Mouse (Mus musculus): ENCODE data around the gene Adcy5.

Gene Adcy5

GRCm38 (mm10) chr16:35206426-35206825, 51.7 kb downstream of the Adcy5 start:
- DNase-seq (ENCODE audit: low read depth), result no peak

DNA sequence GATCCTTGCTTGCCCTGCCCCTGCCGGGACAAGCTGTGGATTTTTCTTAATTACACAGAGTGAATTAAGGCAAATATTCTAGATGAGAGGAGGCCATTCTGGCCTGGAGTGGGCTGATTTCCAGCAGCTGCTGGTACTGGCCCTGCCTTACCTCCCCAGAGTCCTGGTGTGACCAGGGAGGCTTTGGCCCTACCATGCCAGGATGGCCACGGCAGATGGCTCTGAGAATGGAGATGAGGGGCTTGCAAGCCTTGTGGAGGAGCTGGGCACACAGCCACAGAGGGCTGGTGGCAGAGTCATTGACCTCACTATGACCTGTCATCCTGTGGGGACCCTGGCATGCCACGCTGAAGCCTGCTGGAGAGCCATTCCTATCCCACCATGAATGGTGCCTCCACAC, 54.1 kb downstream of the Adcy5 start:
- DNase-seq (ENCODE audit: low read depth), result no peak

DNA sequence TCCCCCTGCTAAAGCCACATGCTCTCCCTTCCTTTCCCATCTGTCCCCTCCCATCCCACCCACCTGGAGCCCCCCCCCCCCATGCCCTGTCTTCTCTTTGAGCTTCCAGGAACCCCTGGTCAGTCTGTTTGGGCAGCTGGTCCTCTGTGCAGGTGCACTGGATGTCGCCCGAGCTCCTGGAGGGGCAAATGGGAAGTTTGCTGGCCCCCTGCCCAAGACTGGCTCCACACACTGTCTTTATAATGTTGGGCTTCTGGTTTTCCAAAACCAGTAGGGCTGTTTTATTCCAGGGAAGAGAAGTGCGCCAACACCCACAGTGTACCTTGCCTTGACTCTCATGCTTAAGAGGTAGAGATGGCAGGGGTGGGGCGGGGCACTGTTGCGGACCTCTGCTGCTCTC, 55.1 kb downstream of the Adcy5 start:
- no peak for DNase-seq (ENCODE audit: low read depth)

GRCm38 (mm10) chr16:35215047-35215446, 60.4 kb downstream of the Adcy5 start:
- no peak for DNase-seq (ENCODE audit: low read depth)

- no peak for DNase-seq (ENCODE audit: low read depth)
Measured at GRCm38 (mm10) chr16:35215498-35215897, 60.8 kb downstream of the Adcy5 start.

DNA sequence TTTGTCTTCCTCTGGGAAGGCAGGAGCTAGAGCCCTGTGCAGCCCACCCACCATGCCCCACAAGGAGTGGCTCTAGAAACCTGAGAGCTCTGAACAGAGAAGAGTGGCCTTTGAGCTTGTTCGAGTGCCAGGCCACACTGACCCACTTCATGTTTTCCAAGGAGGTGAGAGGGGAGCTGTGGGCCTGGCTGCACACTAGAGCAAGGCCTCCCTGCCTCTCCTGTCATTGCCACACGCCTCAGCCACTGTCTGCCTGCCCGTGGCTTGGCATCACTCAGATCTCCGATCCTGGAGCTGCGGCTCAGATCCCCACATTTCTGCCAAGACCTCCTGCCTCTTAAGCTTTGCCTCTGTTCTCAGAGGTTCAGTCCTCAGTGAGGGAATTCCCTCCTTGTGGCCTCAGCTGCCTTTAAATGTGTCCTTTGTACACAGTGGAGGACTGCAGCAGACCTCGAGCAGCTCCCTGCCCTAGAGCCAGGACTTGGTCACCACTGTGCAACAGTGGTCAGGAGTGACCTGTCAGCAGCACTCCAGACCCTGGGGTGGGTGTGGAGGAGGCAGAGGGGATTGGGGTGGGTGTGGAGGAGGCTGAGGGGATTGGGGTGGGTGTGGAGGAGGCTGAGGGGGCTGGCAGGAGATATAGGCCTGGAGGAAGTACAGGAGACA, 62.3 kb downstream of the Adcy5 start:
- DNase-seq (ENCODE audit: low read depth), result no peak

DNA sequence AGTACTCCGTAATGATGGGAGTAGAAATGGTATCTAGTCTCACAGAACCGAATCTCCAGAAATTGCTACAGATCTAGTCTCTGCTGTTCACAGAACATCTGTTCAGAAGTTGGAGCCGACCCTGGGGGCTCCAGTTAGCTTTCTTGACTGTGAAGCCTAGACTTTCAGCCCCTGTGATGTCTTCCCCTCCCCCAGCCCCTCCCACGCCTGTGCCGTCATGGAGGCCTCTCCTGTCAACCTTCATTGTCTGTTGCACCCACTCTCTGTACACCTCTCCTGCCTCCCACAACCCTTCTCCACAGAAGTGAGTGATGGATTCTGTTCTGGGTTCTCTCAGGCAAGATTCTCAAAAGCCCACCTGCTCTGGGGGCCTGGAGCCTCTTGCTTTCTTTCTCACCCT, 65.7 kb downstream of the Adcy5 start:
- no peak for DNase-seq (ENCODE audit: low read depth)

GRCm38 (mm10) chr16:35221581-35221980, 66.9 kb downstream of the Adcy5 start:
- DNase-seq (ENCODE audit: low read depth), result no peak

DNA sequence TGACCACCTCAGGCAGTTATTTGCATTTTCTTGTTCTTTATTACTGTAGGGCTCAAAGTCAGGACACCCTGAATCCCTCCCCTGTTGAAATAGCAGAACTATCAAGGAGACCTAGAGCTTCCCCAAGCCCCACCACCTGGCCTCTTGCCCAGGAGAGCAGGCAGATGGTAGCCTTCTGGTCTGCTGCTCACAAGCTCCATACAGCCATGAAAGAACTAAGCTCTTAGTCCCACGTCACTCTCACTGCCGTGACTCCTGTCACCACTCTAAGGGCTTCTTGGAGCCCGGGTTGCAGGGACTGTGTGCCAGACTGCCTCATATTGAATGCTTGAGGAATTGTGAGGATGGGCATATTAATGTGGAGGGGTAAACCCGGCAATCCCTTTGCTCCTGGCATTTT, 69.3 kb downstream of the Adcy5 start:
- no peak for DNase-seq (ENCODE audit: low read depth)

GRCm38 (mm10) chr16:35224716-35225115, 70.0 kb downstream of the Adcy5 start:
- DNase-seq (ENCODE audit: low read depth), result no peak

GRCm38 (mm10) chr16:35229582-35229981, 74.9 kb downstream of the Adcy5 start:
- DNase-seq (ENCODE audit: low read depth), result no peak

DNA sequence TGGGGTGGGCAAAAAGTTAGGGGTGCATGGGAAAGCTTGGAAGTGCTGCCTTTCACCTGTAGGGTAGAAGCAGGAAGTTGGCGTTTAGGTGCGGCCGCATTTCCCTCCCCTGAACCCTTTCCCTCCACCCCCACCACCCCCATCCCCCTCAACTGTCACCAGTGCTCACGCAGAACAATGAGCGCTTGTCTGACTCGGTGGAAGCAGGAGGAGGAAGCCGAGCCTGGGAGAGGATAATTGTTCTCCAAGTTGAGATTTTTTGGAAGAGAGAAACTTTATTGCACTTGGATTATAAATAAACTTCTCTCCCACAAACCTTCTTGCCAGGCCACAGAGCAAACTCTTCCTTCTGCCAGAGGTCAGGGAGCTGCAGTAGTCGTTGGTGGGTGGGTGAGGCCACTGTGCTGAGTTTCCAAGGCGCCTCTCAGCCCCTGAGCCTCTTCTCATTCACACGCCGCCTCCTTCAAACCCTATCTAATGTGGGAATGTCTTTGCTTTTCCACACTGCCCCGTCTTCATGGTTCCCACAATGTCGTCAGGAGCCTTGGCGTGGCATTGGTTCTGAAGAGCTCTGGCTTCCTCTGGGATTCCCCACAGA, 77.6 kb downstream of the Adcy5 start:
- no peak for DNase-seq (ENCODE audit: low read depth)

DNA sequence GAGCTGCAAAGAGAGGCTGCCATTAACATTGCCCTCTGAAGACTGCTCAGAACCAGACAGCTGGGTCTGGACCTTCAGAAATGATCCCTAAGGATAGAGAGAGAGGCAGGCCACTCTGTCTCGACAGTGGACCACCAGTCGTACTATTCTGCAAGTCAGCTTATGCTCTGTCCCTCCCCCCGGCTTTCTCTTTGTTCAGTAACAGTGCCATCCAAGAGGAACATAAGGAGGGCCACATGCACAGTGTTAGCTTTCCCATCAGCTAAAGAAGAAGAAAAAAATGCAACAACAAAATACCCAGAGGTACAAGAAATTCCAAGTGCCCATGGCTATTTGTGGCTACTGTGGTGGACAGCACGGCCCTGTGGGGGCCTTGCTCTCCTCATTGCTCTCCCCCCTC, 78.7 kb downstream of the Adcy5 start:
- no peak for DNase-seq (ENCODE audit: low read depth)

- DNase-seq (ENCODE audit: low read depth), result no peak
Measured at GRCm38 (mm10) chr16:35237091-35237490, 82.4 kb downstream of the Adcy5 start.

DNA sequence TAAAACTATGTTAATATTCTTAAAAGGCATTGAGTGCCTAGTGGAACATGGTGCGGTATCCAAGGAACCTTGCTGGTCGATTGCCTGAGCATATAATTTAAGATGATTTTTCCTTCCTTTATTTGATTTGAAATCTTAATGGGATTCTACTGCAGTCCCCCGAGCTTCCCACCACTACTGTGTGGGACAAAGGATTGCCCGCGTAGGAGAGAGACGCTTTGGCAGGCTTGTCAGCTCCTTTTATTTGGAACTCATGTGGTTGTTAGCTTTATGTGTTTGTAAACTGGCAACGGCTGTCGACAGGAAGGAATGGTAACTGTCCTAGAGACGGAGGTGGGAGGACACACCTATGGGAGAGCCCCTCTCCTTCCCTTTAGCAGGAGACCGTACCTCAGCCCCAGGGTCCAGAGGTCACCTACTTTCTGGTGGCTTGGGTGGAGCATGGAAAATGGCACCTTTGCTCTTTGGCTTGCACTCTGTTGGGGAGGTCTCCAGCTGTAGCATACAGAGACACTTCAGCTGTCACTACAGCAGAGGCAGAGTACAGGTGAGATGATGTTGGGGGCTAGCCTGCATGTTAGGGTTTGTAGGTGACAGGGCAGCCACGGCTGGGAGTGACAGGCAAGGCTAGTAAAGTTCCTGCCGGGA, 84.8 kb downstream of the Adcy5 start:
- DNase-seq (ENCODE audit: low read depth), result no peak

- DNase-seq (ENCODE audit: low read depth), result no peak
Measured at GRCm38 (mm10) chr16:35239966-35240730, 85.5 kb downstream of the Adcy5 start.

- DNase-seq (ENCODE audit: low read depth), result no peak
Measured at GRCm38 (mm10) chr16:35247364-35247763, 92.7 kb downstream of the Adcy5 start.

DNA sequence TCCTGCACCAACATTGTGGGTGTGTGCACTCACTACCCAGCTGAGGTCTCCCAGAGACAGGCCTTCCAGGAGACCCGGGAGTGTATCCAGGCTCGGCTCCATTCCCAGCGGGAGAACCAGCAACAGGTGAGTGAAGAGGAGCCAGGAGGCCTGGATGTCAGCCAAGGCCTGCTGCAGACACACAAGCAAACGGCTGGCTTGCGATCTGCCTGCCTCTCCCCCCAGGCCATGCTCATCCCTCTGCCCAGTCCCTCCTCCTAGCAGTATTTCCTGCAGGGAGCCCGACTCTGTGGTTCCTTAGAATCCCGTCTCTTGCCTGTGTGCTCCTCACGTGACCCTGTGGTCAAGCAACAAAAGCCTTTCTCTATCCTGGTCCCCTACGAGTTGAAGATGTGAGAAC, 94.1 kb downstream of the Adcy5 start:
- DNase-seq (ENCODE audit: low read depth), result no peak

DNA sequence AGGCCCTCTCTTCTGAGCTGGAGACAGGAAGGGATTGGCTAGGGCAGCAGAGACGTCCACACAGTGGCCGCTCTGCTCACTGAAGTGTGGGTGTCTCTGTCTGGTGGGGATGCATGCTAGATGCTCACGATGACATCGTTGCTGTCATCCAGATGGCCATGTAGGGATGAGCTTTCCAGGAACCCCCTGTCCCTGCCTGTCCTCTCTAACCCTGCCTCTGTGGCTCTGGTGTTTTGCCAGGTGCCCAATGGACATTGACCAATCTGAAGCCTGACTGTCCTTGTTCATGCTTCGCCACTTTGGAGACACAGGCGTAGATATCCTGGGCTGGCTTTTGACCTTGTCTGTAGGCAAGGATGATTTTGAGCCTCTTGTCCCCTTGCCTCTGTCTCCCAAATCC, 95.1 kb downstream of the Adcy5 start:
- DNase-seq (ENCODE audit: low read depth), result no peak

DNA sequence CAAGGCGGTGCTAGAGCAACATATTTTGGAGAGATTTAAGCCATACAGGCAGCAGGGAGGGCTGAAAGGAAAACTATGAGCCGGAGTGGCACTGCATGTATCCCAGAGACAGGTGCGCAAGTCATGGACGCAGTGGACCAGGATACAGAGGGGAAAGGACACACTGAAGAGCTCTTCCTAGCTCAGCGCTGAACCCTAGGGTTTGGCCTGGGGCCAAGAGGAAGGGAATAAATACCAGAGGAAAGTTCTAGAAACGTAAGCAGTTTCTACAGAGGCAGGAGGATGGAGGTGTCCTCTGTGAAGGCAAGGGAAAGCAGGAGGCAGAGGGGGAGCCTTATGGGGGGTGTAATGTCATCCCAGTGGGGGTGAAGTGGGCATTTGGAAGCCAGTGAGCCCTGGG, 97.0 kb downstream of the Adcy5 start:
- no peak for DNase-seq (ENCODE audit: low read depth)

- no peak for DNase-seq (ENCODE audit: low read depth)
Measured at GRCm38 (mm10) chr16:35252967-35253366, 98.3 kb downstream of the Adcy5 start.

DNA sequence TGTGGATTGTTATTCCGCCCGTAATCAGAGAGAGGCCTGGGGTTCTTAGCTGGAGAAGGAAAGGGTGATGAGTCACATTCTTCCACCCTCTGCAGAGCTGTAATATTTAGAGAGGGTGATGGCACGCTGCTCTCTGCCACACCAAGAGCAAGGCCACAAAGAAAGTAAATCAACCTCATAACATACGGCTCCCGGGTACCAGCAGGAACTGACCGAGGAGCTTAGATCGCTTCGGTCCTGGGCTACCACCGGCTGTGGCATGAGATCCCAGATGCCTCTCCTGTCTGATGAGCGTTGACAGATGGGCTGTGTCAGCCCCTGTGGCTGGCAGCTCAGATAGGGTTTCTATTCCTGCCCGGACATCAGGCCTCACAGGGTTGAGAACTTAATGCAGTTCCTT, 101.3 kb downstream of the Adcy5 start:
- DNase-seq (ENCODE audit: low read depth), result no peak

DNA sequence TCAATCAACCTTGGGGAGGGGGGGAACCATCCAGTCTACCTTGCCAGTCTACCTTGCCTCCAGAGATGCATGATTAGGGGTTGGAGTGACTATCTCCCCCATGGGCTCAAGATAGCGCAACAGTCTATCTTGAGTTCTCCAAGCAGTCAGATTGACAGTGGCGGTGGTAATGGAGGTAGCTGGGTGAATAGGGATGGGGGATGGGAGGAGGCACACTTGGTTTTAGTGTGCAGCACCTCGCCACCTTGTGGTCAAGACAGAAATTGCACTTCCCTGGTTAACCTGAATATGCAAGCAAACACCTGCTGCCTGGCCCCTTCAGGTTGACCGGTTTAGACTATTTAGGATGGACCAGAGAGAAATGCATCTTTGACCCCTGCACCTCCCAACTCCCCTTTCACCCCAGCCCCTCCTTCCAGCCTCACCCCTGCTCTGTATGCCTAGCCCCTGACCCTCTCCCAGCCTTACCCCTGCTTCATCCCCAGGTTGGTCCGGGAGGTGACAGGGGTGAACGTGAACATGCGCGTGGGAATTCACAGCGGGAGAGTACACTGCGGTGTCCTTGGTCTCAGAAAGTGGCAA, 115.8 kb downstream of the Adcy5 start:
- peak; percentile 81 for DNase-seq (ENCODE audit: low read depth)
